Mouse (Mus musculus) layer of hippocampus, postnatal 14 days (tissue): ENCODE data around the gene Il1rl2. TPM values are rescaled to one million over a fixed set of nuclear protein-coding genes. Genes with fewer than 3 reads are reported as not detected.
A peak's percentile ranks its signal among the peaks of the same experiment; 100 is the strongest.

ENCODE experiments used
- DNase-seq, 2 experiments: peaks; one replicate each; pipeline ENCODE4 v3.0.0; 2021 to 2022; ENCODE audit warnings: low spot score in 2 of 2, mixed read lengths in 1 of 2
- total RNA-seq, 2 experiments: library from RNA; stranded (reverse); gene quantifications; 2 replicates each; pipeline ENCODE4 v1.2.3; 2021

The Il1rl2 gene
- total RNA-seq, 2 experiments from 2014 or later, result 0.55 to 0.99 TPM

DNA sequence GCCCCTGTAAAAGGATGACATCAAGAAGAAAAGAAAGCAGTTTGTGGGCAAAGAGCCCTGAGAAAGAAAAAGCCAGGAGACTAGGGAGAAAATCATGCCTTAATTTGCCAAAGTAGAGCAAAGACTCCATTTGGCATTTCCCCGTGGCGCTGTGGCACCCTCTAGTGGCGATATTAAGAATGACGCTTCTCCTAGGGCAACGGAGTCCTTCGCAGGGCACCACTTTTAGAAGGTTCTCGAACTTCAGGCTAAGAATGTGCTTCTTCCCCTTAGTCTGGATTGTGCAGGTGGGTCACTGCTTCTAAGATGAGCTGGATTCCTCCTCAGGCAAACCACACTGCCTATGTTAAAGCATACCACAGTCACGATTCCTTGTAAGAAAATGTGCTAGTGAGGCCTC, 54.4 kb downstream of the Il1rl2 start:
- peak; percentile 66 to 71 for DNase-seq

DNA sequence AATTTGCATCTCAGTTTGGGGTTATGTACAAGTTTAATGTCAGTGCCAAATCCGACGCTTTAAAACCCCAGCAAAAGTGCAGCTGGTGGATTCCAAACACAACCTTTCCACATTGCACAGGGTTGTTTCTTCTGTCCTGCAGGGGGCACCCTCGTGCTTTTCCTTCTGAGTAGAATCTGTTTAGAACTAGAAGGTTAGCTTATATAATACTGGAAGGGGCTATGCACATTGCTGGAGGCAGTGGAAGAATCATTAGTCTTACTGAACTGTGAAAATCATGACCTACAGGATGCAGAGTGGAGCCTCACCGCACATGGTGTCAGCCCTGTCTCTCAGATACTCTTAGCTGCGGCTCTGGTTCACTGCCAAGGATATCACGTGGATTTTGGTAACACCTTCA, 55.7 kb downstream of the Il1rl2 start:
- peak; percentile 63 to 77 for DNase-seq

DNA sequence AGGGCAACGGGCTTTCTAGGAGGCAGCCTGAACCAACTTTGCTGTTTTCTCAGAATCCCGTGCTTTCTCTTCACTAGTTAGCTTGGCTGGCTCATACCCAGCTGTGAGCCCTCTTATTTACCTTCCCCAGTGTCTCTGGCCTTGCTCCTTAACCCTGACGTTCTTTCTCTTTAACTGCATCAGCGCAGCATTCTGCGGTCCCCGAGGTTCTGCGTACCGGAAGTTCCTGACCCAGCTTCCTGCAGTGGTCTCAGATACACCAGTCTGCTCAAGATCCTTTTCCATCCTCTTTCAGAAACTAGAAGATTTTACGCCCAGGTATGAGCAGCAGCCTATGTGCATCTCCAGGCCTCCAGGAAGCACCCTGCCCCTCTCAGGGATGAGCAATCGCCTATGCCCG, 56.6 kb downstream of the Il1rl2 start:
- DNase-seq, result no peak

DNA sequence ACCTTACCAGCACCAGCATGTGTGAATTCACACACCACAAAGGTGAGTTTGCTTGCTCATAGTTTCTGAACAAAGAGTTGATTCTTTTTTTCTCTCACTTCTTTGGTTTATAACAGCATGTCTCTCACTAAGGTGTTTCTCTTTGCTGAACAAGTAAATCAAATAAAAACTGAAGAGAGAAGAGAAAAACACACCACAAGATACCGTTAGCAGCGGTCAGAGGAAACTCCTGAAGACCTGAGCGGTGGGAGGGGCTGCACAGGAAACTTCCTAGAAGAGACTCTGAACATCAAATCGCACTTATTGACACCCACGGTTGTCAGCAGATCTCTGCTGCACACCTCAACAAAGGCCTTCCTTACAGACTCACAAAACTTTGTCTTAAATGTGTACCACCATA, 58.4 kb downstream of the Il1rl2 start:
- no peak for DNase-seq

DNA sequence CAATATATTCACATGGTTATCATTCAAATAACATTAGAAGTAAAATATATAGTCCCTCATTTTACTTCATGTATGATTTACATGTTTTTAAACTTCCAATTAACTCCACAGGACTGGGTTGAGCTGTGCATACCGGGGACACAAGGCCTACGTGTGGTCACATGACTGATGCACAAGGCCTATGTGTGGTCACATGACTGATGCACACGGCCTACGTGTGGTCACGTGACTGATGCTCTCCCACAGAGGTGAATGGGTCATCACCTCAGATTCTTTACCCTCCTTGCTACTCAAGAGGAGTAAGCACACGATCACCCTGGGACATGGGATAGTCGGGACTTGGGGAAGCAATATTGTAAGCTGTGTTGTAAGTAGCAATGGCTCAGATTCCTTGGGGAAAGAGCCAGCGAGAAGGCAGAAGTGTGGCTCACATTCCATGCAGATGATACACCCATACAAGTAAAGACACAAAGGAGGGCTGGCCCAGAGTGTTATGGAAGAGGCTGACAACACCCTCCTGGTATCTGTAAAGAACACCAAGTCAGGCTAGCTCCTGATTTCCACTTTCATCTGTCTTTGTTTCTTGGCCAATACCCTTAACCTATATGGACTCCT, 60.6 kb downstream of the Il1rl2 start:
- DNase-seq, result no peak

DNA sequence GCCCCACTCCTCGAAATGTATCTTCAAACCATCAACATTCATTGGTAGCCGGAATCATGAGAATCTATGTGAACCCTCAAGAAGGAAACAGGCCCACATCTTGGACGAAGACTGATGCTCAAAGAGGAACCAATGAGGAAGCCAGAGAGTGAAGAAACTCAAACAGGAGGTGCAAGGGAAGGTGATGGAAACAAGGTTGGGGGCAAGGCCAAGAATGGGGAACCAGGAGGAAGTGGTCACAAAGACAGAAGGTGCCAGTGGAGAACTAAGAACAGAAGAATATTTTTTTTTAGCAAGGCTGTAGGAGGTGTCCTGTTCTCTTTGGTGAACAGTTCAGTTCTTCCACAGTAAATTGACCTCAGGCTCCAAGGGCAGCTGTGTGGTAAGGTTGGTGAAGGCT, 67.0 kb downstream of the Il1rl2 start:
- DNase-seq, result no peak

DNA sequence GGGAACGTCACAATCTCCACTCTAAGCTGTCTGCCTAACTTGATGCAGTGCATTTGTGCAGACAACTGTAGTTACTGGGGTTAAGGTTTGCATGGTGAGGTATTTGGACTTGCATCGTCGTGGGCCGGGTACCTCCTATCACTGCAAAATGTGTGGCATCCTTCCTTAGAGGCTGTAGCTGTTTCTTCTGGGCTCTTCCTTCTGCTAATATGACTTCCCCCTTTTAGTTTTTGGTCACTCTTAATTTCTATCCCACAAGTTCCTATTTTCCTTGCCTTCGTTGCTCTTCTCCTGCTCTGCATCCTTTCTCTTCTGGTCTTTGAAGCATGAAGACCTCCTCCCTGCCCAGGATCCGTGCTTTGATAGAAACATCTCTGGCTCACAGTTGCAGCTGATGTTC, 68.1 kb downstream of the Il1rl2 start:
- no peak for DNase-seq

DNA sequence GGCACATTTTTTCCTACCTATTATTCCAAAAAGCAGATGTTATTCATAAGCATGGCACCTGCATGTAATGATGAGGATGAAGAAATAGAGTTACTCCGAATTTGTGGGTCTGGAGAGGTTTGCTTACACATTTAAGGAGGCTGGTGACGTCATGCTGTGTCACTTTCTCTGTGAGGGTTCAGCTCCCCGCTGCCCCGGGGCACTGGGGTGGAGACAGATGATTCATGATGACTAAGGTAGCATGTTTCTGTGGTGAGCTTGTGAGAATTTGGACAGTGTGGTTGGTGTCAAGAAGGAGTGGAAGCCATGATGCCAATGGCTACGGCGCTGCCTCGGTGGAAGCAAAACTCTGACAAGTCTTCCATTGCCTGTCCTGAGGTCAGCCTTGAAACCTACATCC, 68.8 kb downstream of the Il1rl2 start:
- no peak for DNase-seq

DNA sequence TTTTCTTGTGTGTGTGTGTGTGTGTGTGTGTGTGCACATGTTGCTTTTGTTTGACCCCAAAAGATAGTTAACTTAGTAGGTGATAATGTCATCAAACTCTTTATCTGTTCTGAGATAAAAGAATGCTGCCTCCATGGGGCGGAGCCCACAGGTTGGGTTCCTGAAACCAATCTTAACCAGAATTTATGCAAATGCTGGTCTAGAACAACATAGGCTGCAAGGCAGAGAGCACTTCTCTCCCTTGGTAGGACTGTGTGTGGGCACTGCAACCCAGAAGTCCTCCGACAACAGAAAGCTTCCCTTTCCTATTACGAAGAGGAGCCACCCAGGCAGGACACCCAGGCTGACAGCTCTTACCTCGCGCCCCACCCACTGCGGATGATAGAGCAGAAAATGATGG, 75.2 kb downstream of the Il1rl2 start:
- DNase-seq, result no peak

DNA sequence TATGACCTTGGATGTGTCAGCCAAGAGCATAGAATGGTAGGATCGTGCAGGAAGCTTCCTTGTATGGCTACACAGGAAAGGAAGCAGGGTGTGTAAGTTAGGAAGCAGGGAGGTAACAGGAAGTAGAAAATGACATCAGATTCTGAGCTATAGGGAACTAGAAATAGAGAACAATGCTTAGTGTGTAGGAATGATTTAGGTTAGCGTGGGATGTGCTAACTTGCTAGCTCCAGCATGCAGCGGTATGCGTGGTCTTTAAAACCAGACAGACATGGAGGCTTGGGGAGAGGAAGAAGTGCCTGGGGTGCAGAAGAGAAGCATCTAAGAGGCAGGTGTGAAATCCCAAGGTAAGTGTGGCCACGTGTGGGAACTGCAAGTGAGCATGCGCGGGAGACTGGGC, 80.3 kb downstream of the Il1rl2 start:
- no peak for DNase-seq

DNA sequence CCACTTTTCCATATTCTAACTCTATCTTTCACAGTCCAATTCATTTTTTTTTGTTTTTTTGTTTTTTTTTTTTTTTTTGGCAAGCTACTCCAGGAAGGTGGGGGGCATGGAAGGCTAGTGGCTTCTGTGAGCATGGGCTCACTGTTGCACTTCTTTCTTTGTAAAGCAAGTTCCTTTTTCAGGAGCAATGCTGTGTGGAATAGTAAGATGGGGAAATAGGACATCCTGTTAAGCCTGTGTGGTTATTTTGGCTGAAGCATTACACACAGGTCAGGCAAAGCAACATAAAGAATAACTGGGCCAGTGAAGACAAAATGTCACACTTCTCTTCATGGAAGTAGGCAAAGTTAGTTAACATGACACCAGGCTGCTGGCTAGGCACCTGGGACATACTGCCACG, 85.5 kb downstream of the Il1rl2 start:
- no peak for DNase-seq

DNA sequence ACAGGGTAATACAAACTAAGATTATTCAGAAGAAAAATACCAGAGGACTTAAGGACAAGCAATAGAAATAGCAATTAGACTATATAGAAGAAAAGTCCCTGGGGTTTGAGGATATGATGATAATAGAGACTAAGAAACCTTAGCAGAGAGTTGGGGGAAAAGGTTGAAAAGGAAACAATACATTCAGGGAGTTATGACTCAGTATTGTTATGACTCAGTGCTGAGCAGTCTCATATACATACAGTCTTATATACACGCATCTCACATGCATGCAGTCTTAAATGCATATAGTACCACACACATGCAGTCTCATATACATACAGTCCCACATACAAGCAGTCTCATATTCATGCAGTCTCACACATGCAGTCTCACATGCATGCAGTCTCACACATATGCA, 88.6 kb downstream of the Il1rl2 start:
- no peak for DNase-seq

DNA sequence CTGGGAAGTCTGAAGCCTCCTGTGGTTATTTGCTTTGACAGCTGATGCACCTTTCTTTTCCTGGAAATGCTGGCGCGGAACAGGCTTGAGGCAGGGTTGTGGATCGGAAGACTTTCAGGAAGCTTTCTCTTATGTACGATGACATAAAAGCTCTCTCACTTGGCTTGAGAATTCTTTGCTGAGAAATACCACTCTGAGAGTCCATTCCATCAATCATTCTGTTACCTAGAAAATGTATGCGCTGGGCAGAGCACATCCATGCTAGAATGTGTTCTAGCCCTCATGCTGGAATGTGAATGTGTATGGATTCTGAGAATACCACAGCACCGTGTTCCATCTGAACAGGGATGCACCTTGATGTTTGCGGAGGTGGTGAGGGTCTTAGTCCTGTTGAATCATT, 89.9 kb downstream of the Il1rl2 start:
- no peak for DNase-seq

DNA sequence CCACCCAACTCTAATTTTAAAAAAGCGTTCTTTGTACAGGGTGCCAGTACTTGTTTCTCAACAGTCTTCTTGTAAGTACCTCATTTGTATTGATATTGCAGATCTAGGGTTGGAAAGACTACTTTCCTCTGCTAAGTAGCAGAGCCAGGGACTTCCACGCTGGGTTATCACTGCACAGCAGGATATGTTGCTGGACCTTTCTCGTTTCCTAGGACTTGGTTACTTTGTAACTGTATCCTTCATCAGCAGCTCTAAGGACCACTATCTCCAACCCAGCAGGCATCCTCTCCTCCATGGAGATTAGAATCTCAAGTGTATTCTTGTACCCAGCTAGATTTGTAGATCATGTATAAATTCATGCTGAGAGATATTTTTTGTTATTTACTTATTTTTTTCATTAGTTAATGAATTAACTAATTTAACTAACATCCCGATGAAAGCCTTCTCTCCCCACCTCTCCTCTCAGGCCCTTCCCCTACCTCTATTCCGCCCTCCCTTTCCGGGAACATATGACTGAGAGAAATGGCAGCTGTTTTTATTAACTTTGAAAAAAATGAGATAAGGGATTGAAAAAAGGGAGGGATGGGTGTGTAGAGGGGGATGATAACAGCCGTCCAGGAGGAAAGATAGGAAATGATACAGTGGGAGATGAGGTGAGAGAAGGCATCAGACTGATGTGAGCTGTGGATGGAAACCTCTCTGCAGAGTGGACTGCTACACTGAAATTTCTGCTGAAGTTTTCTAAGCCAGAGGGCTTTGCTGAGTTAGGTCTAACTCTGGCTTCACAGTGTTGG, 90.7 kb downstream of the Il1rl2 start:
- no peak for DNase-seq

DNA sequence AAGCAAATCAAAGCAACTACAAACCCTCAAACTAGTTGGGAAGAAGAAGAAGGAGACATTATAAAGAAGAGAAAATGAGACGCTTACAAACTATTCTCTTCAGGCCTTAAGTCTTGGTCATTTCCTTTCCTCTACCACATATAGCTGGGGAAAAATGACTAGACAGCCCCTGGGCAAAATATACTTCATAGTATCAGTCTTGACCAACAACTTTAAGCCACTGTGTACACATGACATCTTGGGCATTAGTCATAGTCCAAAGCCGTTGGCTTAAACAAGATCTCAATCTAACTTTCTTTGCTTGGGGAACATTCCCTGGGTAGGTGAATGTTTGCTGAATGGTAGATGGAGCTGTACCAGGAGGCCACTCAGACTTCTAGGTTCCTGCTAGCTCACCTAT, 92.6 kb downstream of the Il1rl2 start:
- no peak for DNase-seq

Other genes starting within 250 kb of the Il1rl2 start
- 1 to 10 TPM; 5.3 to 5.8 TPM for gene Il1r1, start 99.5 kb upstream of the Il1rl2 start, total RNA-seq
- under 1 TPM; 0.17 to 0.48 TPM for gene Il1rl1, start 105.0 kb downstream of the Il1rl2 start, total RNA-seq
- not detected for gene Il18r1, start 140.9 kb downstream of the Il1rl2 start, total RNA-seq
- under 1 TPM; 0.07 to 0.09 TPM for gene Il18rap, start 190.8 kb downstream of the Il1rl2 start, total RNA-seq